Mouse (Mus musculus) liver, embryonic 11.5 days (tissue): Measurements from ENCODE around the gene Grk2. TPM values are rescaled to one million over a fixed set of nuclear protein-coding genes. Genes with fewer than 3 reads are reported as not detected.

Experiments used
- ATAC-seq: fragments of 200-750 bp; cut with Nextera tagmentation; replicated peaks from 2 replicates; pipeline ENCODE4 v1.8.0; 2017; ENCODE audit warnings: moderate number of reproducible peaks, mild to moderate bottlenecking, moderate TSS enrichment, moderate library complexity; ENCODE audit not compliant: low FRiP score
- DNase-seq: peaks from one replicate; pipeline ENCODE4 v3.0.0-alpha.2; 2017; ENCODE audit warnings: low spot score
- H3K27ac ChIP-seq: fragments of 300-500 bp; sonication (generic); 2 replicates; pipeline ENCODE4 v1.5.1; 2014; ENCODE audit warnings: mild to moderate bottlenecking, low read depth, low read length, control low read depth
- H3K27me3 ChIP-seq: fragments of 300-500 bp; sonication (generic); replicated peaks from 2 replicates; pipeline ENCODE4 v1.6.1; 2014; ENCODE audit warnings: low read length, mixed read lengths; ENCODE audit not compliant: control insufficient read depth, insufficient read depth
- H3K36me3 ChIP-seq: fragments of 300-500 bp; sonication (generic); 2 replicates; pipeline ENCODE4 v1.6.1; 2014; ENCODE audit warnings: mild to moderate bottlenecking, low read length, moderate library complexity, mixed read lengths; ENCODE audit not compliant: control insufficient read depth, insufficient read depth
- H3K4me1 ChIP-seq: fragments of 300-500 bp; sonication (generic); replicated peaks from 2 replicates; pipeline ENCODE4 v1.6.1; 2014; ENCODE audit warnings: low read length, mixed read lengths; ENCODE audit not compliant: control insufficient read depth, insufficient read depth
- H3K4me2 ChIP-seq: fragments of 300-500 bp; sonication (generic); 2 replicates; pipeline ENCODE4 v1.6.1; 2014; ENCODE audit warnings: mild to moderate bottlenecking, control low read depth, moderate library complexity
- H3K4me3 ChIP-seq: fragments of 300-500 bp; sonication (generic); 2 replicates; pipeline ENCODE4 v1.5.1; 2014; ENCODE audit warnings: low read depth, low read length, control low read depth
- H3K9ac ChIP-seq: fragments of 300-500 bp; sonication (generic); 2 replicates; pipeline ENCODE4 v1.6.1; 2014; ENCODE audit warnings: low read depth, low read length, control low read depth
- H3K9me3 ChIP-seq: fragments of 300-500 bp; sonication (generic); 2 replicates; pipeline ENCODE4 v1.6.1; 2016; ENCODE audit warnings: low read length, inconsistent platforms, mixed read lengths; ENCODE audit not compliant: control insufficient read depth
- WGBS: fragments of 180-500 bp; shearing (Covaris S2); extraction: QIAGEN DNeasy Blood & Tissue Kit; methylation state at CpG from one replicate; pipeline ENCODE4 v1.1.7; 2014; 5-methylcytosine and 5-hydroxymethylcytosine counted together
- polyA plus RNA-seq: library from polyadenylated mRNA; unstranded; fragments of >200 nt; fragmentation: Nextera tagmentation; extraction: Ambion mirVana; gene quantifications from 2 replicates; pipeline ENCODE4 v1.2.1, GENCODE M21; 2014

The Grk2 gene
- polyA plus RNA-seq, 1 experiment from 2014 or later = 23.1 TPM

- Histone ChIP-seq H3K9ac (no peak overlapping the region), H3K36me3 (peaks cover 46% of the 10 kb centered on the region), H3K27me3 (no peaks in the 10 kb centered on the region), H3K27ac (no peak overlapping the region), H3K4me3 (no peak overlapping the region), H3K4me2 (no peak overlapping the region), H3K4me1 (peaks cover 12% of the 10 kb centered on the region), H3K9me3 (no peaks in the 10 kb centered on the region)
- no peak for ATAC-seq
- no peak for DNase-seq
- WGBS = 93% methylated on average over 8 of the region's 8 CpGs
Observed at GRCm38 (mm10) chr19:4328737-4329304, 22.8 kb upstream of the Grk2 start.

- ATAC-seq = no peak
- Histone ChIP-seq H3K4me2 (no peak overlapping the region), H3K4me1 (peaks cover 3% of the 10 kb centered on the region; the same call in 1 of the 2 replicates), H3K4me3 (no peak overlapping the region), H3K9me3 (no peaks in the 10 kb centered on the region), H3K27me3 (no peaks in the 10 kb centered on the region), H3K27ac (no peak overlapping the region), H3K9ac (no peak overlapping the region), H3K36me3 (peaks cover 55% of the 10 kb centered on the region)
- no peak for DNase-seq
- 93% methylated on average over 1 of the region's 1 CpGs for WGBS
Observed at GRCm38 (mm10) chr19:4326881-4327280, 20.9 kb upstream of the Grk2 start.

- Histone ChIP-seq H3K4me1 (no peaks in the 10 kb centered on the region), H3K4me3 (no peak overlapping the region), H3K9ac (no peak overlapping the region), H3K27ac (no peak overlapping the region), H3K9me3 (no peaks in the 10 kb centered on the region), H3K27me3 (no peaks in the 10 kb centered on the region), H3K36me3 (peaks cover 60% of the 10 kb centered on the region), H3K4me2 (no peak overlapping the region)
- no peak for ATAC-seq
- 84% methylated on average over 3 of the region's 3 CpGs for WGBS
- DNase-seq = no peak
Observed at GRCm38 (mm10) chr19:4326106-4326505, 20.1 kb upstream of the Grk2 start.

GRCm38 (mm10) chr19:4322134-4322533 is 16.1 kb upstream of the Grk2 start:
- ATAC-seq (no peak), DNase-seq (no peak)
- Histone ChIP-seq H3K4me2 (no peak overlapping the region), H3K9me3 (no peaks in the 10 kb centered on the region), H3K4me1 (no peaks in the 10 kb centered on the region), H3K9ac (no peak overlapping the region), H3K4me3 (no peak overlapping the region), H3K27ac (no peak overlapping the region), H3K36me3 (peaks cover 75% of the 10 kb centered on the region), H3K27me3 (no peaks in the 10 kb centered on the region)
- WGBS = 87% methylated on average over 3 of the region's 3 CpGs

- no peak overlapping the region for H3K4me2 ChIP-seq
- no peak for DNase-seq
- H3K4me3 ChIP-seq = no peak overlapping the region
- no peaks in the 10 kb centered on the region for H3K9me3 ChIP-seq
- H3K4me1 ChIP-seq = no peaks in the 10 kb centered on the region
- H3K27me3 ChIP-seq = no peaks in the 10 kb centered on the region
- H3K9ac ChIP-seq = no peak overlapping the region
- peaks cover 71% of the 10 kb centered on the region for H3K36me3 ChIP-seq
- WGBS = 100% methylated on average over 1 of the region's 1 CpGs
- no peak overlapping the region for H3K27ac ChIP-seq
- ATAC-seq = no peak
Observed at GRCm38 (mm10) chr19:4321622-4322021, 15.6 kb upstream of the Grk2 start.

GRCm38 (mm10) chr19:4319272-4319671 is 13.2 kb upstream of the Grk2 start:
- H3K27ac ChIP-seq = no peak overlapping the region
- no peak overlapping the region for H3K9ac ChIP-seq
- DNase-seq (no peak), ATAC-seq (no peak)
- peaks cover 54% of the 10 kb centered on the region for H3K36me3 ChIP-seq
- no peak overlapping the region for H3K4me3 ChIP-seq
- 91% methylated on average over 4 of the region's 4 CpGs for WGBS
- H3K4me1 ChIP-seq = no peaks in the 10 kb centered on the region
- H3K4me2 ChIP-seq = no peak overlapping the region
- no peaks in the 10 kb centered on the region for H3K9me3 ChIP-seq
- H3K27me3 ChIP-seq = no peaks in the 10 kb centered on the region

GRCm38 (mm10) chr19:4317181-4317580 is 11.2 kb upstream of the Grk2 start:
- Histone ChIP-seq H3K27me3 (no peaks in the 10 kb centered on the region), H3K9me3 (no peaks in the 10 kb centered on the region), H3K4me2 (no peak overlapping the region), H3K36me3 (peaks cover 44% of the 10 kb centered on the region), H3K4me3 (no peak overlapping the region), H3K27ac (no peak overlapping the region), H3K9ac (no peak overlapping the region), H3K4me1 (no peaks in the 10 kb centered on the region)
- ATAC-seq = no peak
- no peak for DNase-seq
- WGBS = 89% methylated on average over 3 of the region's 3 CpGs

- H3K27ac ChIP-seq = no peak overlapping the region
- H3K4me3 ChIP-seq = no peak overlapping the region
- no peak overlapping the region for H3K9ac ChIP-seq
- ATAC-seq (no peak), DNase-seq (no peak)
- H3K27me3 ChIP-seq = no peaks in the 10 kb centered on the region
- H3K4me2 ChIP-seq = no peak overlapping the region
- peaks cover 29% of the 10 kb centered on the region for H3K36me3 ChIP-seq
- H3K9me3 ChIP-seq = no peaks in the 10 kb centered on the region
- no peaks in the 10 kb centered on the region for H3K4me1 ChIP-seq
- WGBS = 79% methylated on average over 6 of the region's 6 CpGs
Observed at GRCm38 (mm10) chr19:4315223-4315944, 9.4 kb upstream of the Grk2 start.

- no peak overlapping the region for H3K4me3 ChIP-seq
- H3K27ac ChIP-seq = no peak overlapping the region
- H3K9me3 ChIP-seq = no peaks in the 10 kb centered on the region
- peaks cover 5% of the 10 kb centered on the region for H3K4me1 ChIP-seq
- no peak for ATAC-seq
- no peak overlapping the region for H3K9ac ChIP-seq
- no peaks in the 10 kb centered on the region for H3K27me3 ChIP-seq
- no peak overlapping the region for H3K4me2 ChIP-seq
- no peak for DNase-seq
- no peaks in the 10 kb centered on the region for H3K36me3 ChIP-seq
Observed at GRCm38 (mm10) chr19:4309776-4310185, 3.8 kb upstream of the Grk2 start.
